Mouse (Mus musculus) Patski (cell line): ENCODE data around the gene Kdm1a. TPM values are rescaled to one million over a fixed set of nuclear protein-coding genes. Genes with fewer than 3 reads are reported as not detected.

ENCODE experiments used
- ATAC-seq: fragments of 100-300 bp; one replicate; pipeline ENCODE4 v1.8.0; 2021
- CTCF ChIA-PET: fragments of 350-600 bp; sonication (Branson Sonifier 250); formaldehyde crosslinking; loops from one replicate; lab custom pipeline; 2022; ENCODE audit warnings: inconsistent platforms; lab: Charles Lee
- POLR2A ChIA-PET: fragments of 350-600 bp; sonication (Branson Sonifier 250); formaldehyde crosslinking; loops from one replicate; lab custom pipeline; 2022; ENCODE audit warnings: antibody characterized with exemption, inconsistent platforms; lab: Charles Lee
- DNase-seq: peaks from one replicate; pipeline ENCODE4 v3.0.0-alpha.2; 2011; ENCODE audit warnings: low read depth, low spot score
- H3K27me3 ChIP-seq: fragments of 371-371 bp; one replicate; pipeline ENCODE4 v1.5.1; 2021
- CTCF ChIP-seq: fragments of 100-300 bp; IDR thresholded peaks from one replicate; pipeline ENCODE4 v1.5.1; 2021
- in situ Hi-C: fragments of 300-500 bp; cut with MboI; formaldehyde crosslinking; loops from 3 replicates; pipeline ENCODE4 v1.11.1; 2018; ENCODE audit warnings: low pct_unique_long_range_greater_than_20kb, mixed read lengths
- polyA plus RNA-seq: library from polyadenylated mRNA; unstranded; gene quantifications from one replicate; pipeline ENCODE4 v1.2.3, GENCODE M21; 2021

Gene Kdm1a
- polyA plus RNA-seq, result 66.9 TPM

- ATAC-seq (peak; percentile 51), DNase-seq (peak; percentile 57)
- CTCF ChIA-PET, result no interaction called here
- TF ChIP-seq CTCF, result peak; percentile 99
- POLR2A ChIA-PET, result interaction anchor here (0.5 kb wide), 1 partner anchor 80 kb away, joined by 5 read pairs; no protein-coding TSS in a partner anchor
- H3K27me3 ChIP-seq, result no peaks in the 10 kb centered on the region
- in situ Hi-C loops, result no loop called here
Measured at GRCm38 (mm10) chr4:136602568-136602967, at the start of gene Kdm1a. Gene Kdm1a (minus strand): TSS chr4:136602723.

- ATAC-seq (no peak), DNase-seq (no peak)
- POLR2A ChIA-PET, result no interaction called here
- in situ Hi-C loops, result no loop called here
- H3K27me3 ChIP-seq, result no peaks in the 10 kb centered on the region
- CTCF ChIA-PET, result interaction anchor here (1.5 kb wide), 1 partner anchor 226 kb away, joined by 5 read pairs; no protein-coding TSS in a partner anchor
- TF ChIP-seq CTCF, result no peak
Measured at GRCm38 (mm10) chr4:136651882-136652527, 49.5 kb upstream of the Kdm1a start.

GRCm38 (mm10) chr4:136651357-136651811 is 48.9 kb upstream of the Kdm1a start:
- TF ChIP-seq CTCF, result no peak
- H3K27me3 ChIP-seq, result no peaks in the 10 kb centered on the region
- ATAC-seq, result no peak
- POLR2A ChIA-PET, result no interaction called here
- in situ Hi-C loops, result no loop called here
- no peak for DNase-seq
- CTCF ChIA-PET, result interaction anchor here (1.5 kb wide), 1 partner anchor 227 kb away, joined by 5 read pairs; no protein-coding TSS in a partner anchor

- in situ Hi-C loops, result no loop called here
- no peak for TF ChIP-seq CTCF
- POLR2A ChIA-PET, result no interaction called here
- H3K27me3 ChIP-seq, result no peaks in the 10 kb centered on the region
- CTCF ChIA-PET, result no interaction called here
- ATAC-seq (no peak), DNase-seq (no peak)
Measured at GRCm38 (mm10) chr4:136650261-136650660, 47.7 kb upstream of the Kdm1a start.

- CTCF ChIA-PET, result no interaction called here
- in situ Hi-C loops, result no loop called here
- ATAC-seq, result no peak
- no peak for TF ChIP-seq CTCF
- DNase-seq, result no peak
- H3K27me3 ChIP-seq, result no peaks in the 10 kb centered on the region
- POLR2A ChIA-PET, result no interaction called here
Measured at GRCm38 (mm10) chr4:136649480-136650196, 47.1 kb upstream of the Kdm1a start.

- ATAC-seq, result no peak
- TF ChIP-seq CTCF, result peak; percentile 63
Measured at GRCm38 (mm10) chr4:136648922-136649479, 46.5 kb upstream of the Kdm1a start.

GRCm38 (mm10) chr4:136638890-136639289 is 36.4 kb upstream of the Kdm1a start:
- peaks cover 5% of the 10 kb centered on the region for H3K27me3 ChIP-seq
- ChIA-PET POLR2A (no interaction called here), CTCF (no interaction called here)
- no peak for TF ChIP-seq CTCF
- DNase-seq (no peak), ATAC-seq (no peak)
- in situ Hi-C loops, result no loop called here

More at GRCm38 (mm10) chr4:136648922-136649479, 46.5 kb upstream of the Kdm1a start:
- H3K27me3 ChIP-seq, result no peaks in the 10 kb centered on the region
- in situ Hi-C loops, result no loop called here
- ChIA-PET POLR2A (no interaction called here), CTCF (no interaction called here)
- DNase-seq, result no peak

GRCm38 (mm10) chr4:136638230-136638750 is 35.8 kb upstream of the Kdm1a start:
- ChIA-PET CTCF (no interaction called here), POLR2A (no interaction called here)
- in situ Hi-C loops, result no loop called here
- no peak for TF ChIP-seq CTCF
- ATAC-seq, result no peak
- peaks cover 5% of the 10 kb centered on the region for H3K27me3 ChIP-seq
- no peak for DNase-seq

- peaks cover 5% of the 10 kb centered on the region for H3K27me3 ChIP-seq
- DNase-seq (no peak), ATAC-seq (no peak)
- no peak for TF ChIP-seq CTCF
- in situ Hi-C loops, result no loop called here
- POLR2A ChIA-PET, result no interaction called here
- CTCF ChIA-PET, result no interaction called here
Measured at GRCm38 (mm10) chr4:136637563-136638229, 35.2 kb upstream of the Kdm1a start.

GRCm38 (mm10) chr4:136636983-136637562 is 34.5 kb upstream of the Kdm1a start:
- in situ Hi-C loops, result no loop called here
- no peak for ATAC-seq
- POLR2A ChIA-PET, result no interaction called here

More at GRCm38 (mm10) chr4:136636983-136637562, 34.5 kb upstream of the Kdm1a start:
- DNase-seq, result no peak
- CTCF ChIA-PET, result no interaction called here
- TF ChIP-seq CTCF, result no peak
- peaks cover 5% of the 10 kb centered on the region for H3K27me3 ChIP-seq
